Mouse (Mus musculus) liver, embryonic 14.5 days (tissue): Measurements from ENCODE around the gene Lhfpl2.

Source experiments
- CTCF ChIP-seq: IDR thresholded peaks from 2 replicates; pipeline ENCODE4 v1.5.1; 2016; ENCODE audit warnings: antibody characterized with exemption, low read depth, control low read depth
- EP300 ChIP-seq: IDR thresholded peaks from 2 replicates; pipeline ENCODE4 v1.6.1; 2016; ENCODE audit warnings: antibody characterized with exemption, low read depth

DNA sequence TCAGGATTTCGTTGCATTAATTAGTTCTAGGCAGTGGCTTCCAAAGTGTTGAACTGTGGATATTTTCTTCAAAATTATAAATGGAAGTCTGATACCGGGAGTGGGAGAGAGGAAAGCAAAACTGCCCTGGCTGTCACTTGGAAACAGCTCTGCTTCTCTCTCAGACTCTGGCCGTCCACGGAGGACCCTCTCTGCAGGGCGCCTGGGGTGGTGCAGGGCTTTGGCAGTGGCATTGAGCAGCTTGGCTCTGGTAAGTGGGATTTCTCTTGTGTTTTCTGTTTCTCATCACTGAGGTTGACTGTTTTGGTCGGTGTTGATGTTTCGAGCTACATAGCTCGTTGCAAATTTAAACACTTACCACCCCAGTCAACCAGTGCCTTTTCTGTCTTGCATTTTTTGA lies 53.0 kb downstream of the Lhfpl2 start:
- no peak for TF ChIP-seq CTCF
- no peak for TF ChIP-seq EP300
